Mouse (Mus musculus) cerebellum, postnatal 36 days (tissue): ENCODE data around the gene Rnf41.

Experiments
- DNase-seq, 2 experiments: peaks; one replicate each; pipeline ENCODE4 v3.0.0; 2021 to 2022; ENCODE audit warnings: mixed read lengths in 2 of 2

Gene Rnf41

DNA sequence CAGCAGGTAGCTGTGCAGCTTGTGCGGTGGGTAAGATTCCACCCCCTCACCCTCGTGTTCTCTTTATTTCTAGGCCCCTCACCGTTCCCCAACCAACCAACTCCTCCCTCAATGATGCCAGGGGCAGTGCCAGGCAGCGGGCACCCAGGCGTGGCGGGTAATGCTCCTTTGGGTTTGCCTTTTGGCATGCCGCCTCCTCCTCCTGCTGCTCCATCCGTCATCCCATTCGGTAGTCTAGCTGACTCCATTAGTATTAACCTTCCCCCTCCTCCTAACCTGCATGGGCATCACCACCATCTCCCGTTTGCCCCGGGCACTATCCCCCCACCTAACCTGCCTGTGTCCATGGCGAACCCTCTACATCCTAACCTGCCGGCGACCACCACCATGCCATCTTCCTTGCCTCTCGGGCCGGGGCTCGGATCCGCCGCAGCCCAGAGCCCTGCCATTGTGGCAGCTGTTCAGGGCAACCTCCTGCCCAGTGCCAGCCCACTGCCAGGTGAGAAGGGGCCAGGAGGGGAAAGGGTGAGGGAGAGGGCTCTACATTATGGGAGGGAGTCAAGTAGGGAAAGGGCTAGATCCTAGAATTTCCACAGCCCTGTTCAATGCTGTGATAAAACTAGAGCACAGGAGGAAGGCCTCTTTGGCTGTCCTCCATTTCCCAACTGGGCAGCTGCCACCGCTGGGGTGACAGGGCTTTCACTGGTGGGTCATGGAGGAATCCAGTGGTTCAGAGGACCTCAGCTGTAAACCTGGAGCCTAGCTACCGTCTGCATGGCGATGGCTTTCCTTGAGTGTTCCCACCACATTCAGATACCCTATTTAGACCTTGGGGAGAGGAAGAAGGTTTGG, 76.6 kb downstream of the Rnf41 start:
- peak; percentile 71 to 74 for DNase-seq

DNA sequence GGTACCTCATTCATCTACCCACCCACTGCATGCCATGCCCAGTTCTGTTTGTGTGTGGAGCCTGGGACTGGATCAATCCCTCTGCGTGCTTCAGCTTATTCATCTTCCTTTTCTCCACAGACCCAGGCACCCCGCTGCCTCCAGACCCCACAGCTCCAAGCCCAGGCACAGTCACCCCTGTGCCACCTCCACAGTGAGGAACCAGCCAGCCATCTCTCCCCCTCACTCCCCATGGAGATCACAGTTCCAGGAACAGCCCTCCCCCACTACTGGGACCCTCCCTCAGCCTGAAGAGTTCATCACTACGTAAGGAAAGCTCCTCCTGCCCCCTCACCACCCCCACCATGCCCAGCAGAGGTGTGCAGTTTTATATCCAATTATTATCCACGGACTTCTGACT, 77.3 kb downstream of the Rnf41 start:
- no peak for DNase-seq

DNA sequence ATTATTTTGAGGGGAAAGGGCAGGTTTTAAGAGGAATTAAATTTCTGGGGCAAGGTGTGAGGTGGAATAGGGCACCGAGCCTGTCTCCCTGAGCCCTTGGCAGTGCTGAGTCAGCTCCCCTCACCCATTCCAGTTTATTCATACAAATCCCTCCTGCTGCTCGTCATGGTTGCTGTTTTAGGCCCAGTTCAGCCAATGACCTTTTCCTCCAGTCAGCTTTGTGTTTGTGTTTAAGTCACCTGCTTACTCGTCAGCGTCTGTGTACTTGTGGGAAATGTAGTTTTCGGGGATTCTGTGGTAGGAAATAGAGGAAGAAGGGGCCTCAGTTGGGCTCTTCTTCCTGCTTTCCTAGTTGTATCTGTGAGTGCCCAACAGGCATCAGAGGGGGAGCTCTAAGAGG, 77.9 kb downstream of the Rnf41 start:
- DNase-seq = no peak

DNA sequence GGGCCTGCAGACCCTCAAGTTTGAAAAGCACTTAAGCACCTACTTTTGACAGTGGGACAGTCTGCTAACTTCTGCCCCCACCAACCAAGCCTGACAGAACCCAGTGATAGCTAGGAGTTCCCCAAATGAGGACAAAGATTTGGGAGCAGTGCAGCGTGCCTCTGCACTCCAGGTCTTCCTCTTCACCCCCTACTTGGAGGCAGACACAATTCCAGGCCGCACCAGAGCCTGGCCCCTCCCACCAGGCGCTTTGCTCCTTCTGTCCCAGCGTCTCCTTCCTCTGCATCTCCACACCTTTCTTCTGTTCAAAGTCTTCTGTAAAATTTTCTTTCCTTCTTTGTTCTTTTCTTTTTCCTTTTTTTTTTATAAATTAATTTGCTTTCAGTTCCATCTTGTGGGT, 78.3 kb downstream of the Rnf41 start:
- no peak for DNase-seq

- DNase-seq = peak in 1 of 2 experiments; percentile 23
Observed at GRCm38 (mm10) chr10:128490232-128490631, 78.8 kb downstream of the Rnf41 start.

GRCm38 (mm10) chr10:128490912-128491311, 79.5 kb downstream of the Rnf41 start:
- no peak for DNase-seq
